Comparison of ENCODE assay signal across 8 mouse cellular contexts in genomic region chr17:25123979-25124378, GRCm38 (mm10). TPM values are rescaled to one million over a fixed set of nuclear protein-coding genes. Genes with fewer than 3 reads are reported as not detected.
DNase-seq lines count a peak whose midpoint lies in the region; ATAC-seq and TF ChIP-seq lines count a peak whose summit lies in the region.
"Had no signal": no experiment of that assay in that cellular context is flagged by ENCODE, and none has a peak within 500 bp of the region (broad histone marks: within the 10 kb centered on the region; RNA-seq: fewer than 3 reads in every experiment).

No protein-coding gene starts in this region.

- H3K4me3 ChIP-seq in left cerebral cortex, adult 2 months: no peak overlapping the region
- H3K4me3 ChIP-seq: megakaryocyte, embryonic 14.5 days had no signal

- peak; percentile 24 for TF ChIP-seq CTCF in left cerebral cortex, adult 2 months (IDR thresholded peaks at IDR 0.05)

- H3K27ac ChIP-seq in left cerebral cortex, adult 2 months: no peak overlapping the region

- peak; percentile 47; the same call in 1 of the 2 replicates for ATAC-seq in neutrophil, adult 5-6 weeks (ENCODE audit: extremely low read depth, insufficient number of reproducible peaks, low FRiP score, poor library complexity, severe bottlenecking)

- DNase-seq in left cerebral cortex, adult 2 months (ENCODE audit: extremely low spot score in 1 of 2, low spot score in 2 of 2): no peak
- DNase-seq in left cerebral cortex, postnatal 36 days (ENCODE audit: low spot score in 2 of 2): no peak
- peak; percentile 37 for DNase-seq in ES-CJ7 (ENCODE audit: low read depth, low spot score)
- peak; percentile 31 for DNase-seq in c-Kit-positive CD71-positive TER-119-positive erythroid progenitor cells, embryonic 14.5 days (ENCODE audit: low spot score)
- DNase-seq in layer of hippocampus, postnatal 14 days (ENCODE audit: low spot score in 2 of 2): no peak
- no peak for DNase-seq in cerebellum, adult 18-20 months

- intact Hi-C loops in left cerebral cortex, adult 2 months (cut with DNase I): no loop called here
- intact Hi-C loops in left cerebral cortex, postnatal 36 days (cut with DNase I): no loop called here

RNA-seq across cellular contexts. Expression of gene Ptx4, which starts 3.4 kb away (rescaled TPM):
- total RNA-seq in left cerebral cortex, adult 2 months (2021): under 1 TPM; 0.33 to 0.63 TPM
- under 1 TPM; 0.67 to 0.91 TPM for total RNA-seq in left cerebral cortex, postnatal 36 days (2021)
- not detected in 2 replicates for total RNA-seq in neutrophil, adult 5-6 weeks (2017)
- 1 to 10 TPM; 1.4 to 1.6 TPM for total RNA-seq in layer of hippocampus, postnatal 14 days (2021)

RNA-seq across cellular contexts. Expression of gene Telo2, which starts 8.2 kb away (rescaled TPM):
- 10 to 100 TPM; 25.8 to 30.7 TPM for total RNA-seq in left cerebral cortex, adult 2 months (2021)
- 10 to 100 TPM; 24.3 to 30.0 TPM for total RNA-seq in left cerebral cortex, postnatal 36 days (2021)
- 17.4 and 19.6 TPM in 2 replicates for total RNA-seq in neutrophil, adult 5-6 weeks (2017)
- total RNA-seq in layer of hippocampus, postnatal 14 days (2021): 10 to 100 TPM; 30.1 to 33.4 TPM

RNA-seq across cellular contexts. Expression of gene Clcn7, which starts 9.2 kb away (rescaled TPM):
- total RNA-seq in left cerebral cortex, adult 2 months (2021): 10 to 100 TPM; 48.5 to 53.9 TPM
- total RNA-seq in left cerebral cortex, postnatal 36 days (2021): 10 to 100 TPM; 49.9 to 55.2 TPM
- total RNA-seq in neutrophil, adult 5-6 weeks (2017): 21.5 and 25.0 TPM in 2 replicates
- total RNA-seq in layer of hippocampus, postnatal 14 days (2021): 10 to 100 TPM; 47.3 to 51.1 TPM

RNA-seq across cellular contexts. Expression of gene Ccdc154, which starts 38.3 kb away (rescaled TPM):
- under 1 TPM in 1 of 2 experiments, not detected in 1; 0.14 TPM for total RNA-seq in left cerebral cortex, adult 2 months (2021)
- total RNA-seq in left cerebral cortex, postnatal 36 days (2021): under 1 TPM in 1 of 2 experiments, not detected in 1; 0.48 TPM
- 0.12 TPM in 1 of 2 replicates, not detected in the other for total RNA-seq in neutrophil, adult 5-6 weeks (2017)
- total RNA-seq in layer of hippocampus, postnatal 14 days (2021): under 1 TPM in 1 of 2 experiments, not detected in 1; 0.26 TPM

RNA-seq across cellular contexts. Expression of gene Tmem204, which starts 40.6 kb away (rescaled TPM):
- total RNA-seq in left cerebral cortex, adult 2 months (2021): 10 to 100 TPM in 1 of 2 experiments, 1 to 10 TPM in 1; 9.5 to 11.1 TPM
- 10 to 100 TPM in 1 of 2 experiments, 1 to 10 TPM in 1; 9.1 to 10.3 TPM for total RNA-seq in left cerebral cortex, postnatal 36 days (2021)
- not detected in 2 replicates for total RNA-seq in neutrophil, adult 5-6 weeks (2017)
- total RNA-seq in layer of hippocampus, postnatal 14 days (2021): 10 to 100 TPM; 10.1 to 10.7 TPM

Comparison
In these comparisons a context has a peak if more than half of its experiments do, and no peak if none do; other contexts are left out.
1. DNase-seq: peak in ES-CJ7 (single experiment) and c-Kit-positive CD71-positive TER-119-positive erythroid progenitor cells, embryonic 14.5 days (single experiment); none in left cerebral cortex, adult 2 months (0 of 2), left cerebral cortex, postnatal 36 days (0 of 2), layer of hippocampus, postnatal 14 days (0 of 2) and cerebellum, adult 18-20 months (0 of 2).